Mouse (Mus musculus): Measurements from ENCODE around the gene Cd22. TPM values are rescaled to one million over a fixed set of nuclear protein-coding genes. Genes with fewer than 3 reads are reported as not detected.
"Not testable (repeated sequence)": the region's sequence is repeated elsewhere in the genome, so short reads cannot be mapped to it uniquely, and the experiment has no call there.

The Cd22 gene
- polyA plus RNA-seq, 1 experiment from 2014 or later: not detected

DNA sequence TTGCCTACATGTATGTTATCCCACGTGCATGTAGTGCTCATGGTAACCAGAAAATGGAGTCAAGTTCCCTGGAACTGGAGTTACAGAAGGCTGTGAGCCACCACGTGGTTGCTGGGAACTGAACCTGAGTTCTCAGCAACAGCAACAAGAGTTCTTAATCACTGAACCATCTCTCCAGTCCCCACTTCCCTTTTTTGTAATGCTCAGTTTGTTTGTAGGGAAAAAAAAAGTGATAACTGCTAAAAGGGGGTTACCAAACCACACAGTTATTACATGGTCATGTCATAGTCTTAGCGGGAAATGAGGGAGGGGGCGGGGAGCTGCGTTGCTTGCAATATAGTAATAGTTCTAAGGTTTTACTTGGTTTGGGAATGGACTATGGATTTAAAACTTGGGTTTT is 38.0 kb downstream of the Cd22 start:
- H3K27ac ChIP-seq: no peak overlapping the region
- H3K4me3 ChIP-seq: no peak overlapping the region
- H3K9ac ChIP-seq: no peak overlapping the region
- H3K4me1 ChIP-seq (replicated peaks): peaks cover 5% of the 10 kb centered on the region; the same call in 1 of the 2 replicates
- no peaks in the 10 kb centered on the region for H3K27me3 ChIP-seq
- no peaks in the 10 kb centered on the region for H3K9me3 ChIP-seq (replicated peaks)
- no peaks in the 10 kb centered on the region for H3K36me3 ChIP-seq
- no peak for ATAC-seq (replicated peaks; ENCODE audit: insufficient number of reproducible peaks, insufficient read depth, low FRiP score, low read depth)
- 81% methylated on average over 5 of the region's 5 CpGs for WGBS
- H3K4me2 ChIP-seq: no peak overlapping the region

GRCm38 (mm10) chr7:30841379-30841778 is 38.8 kb downstream of the Cd22 start:
- no peaks in the 10 kb centered on the region for H3K9me3 ChIP-seq (replicated peaks)
- no peak for ATAC-seq (replicated peaks; ENCODE audit: insufficient number of reproducible peaks, insufficient read depth, low FRiP score, low read depth)
- no peak overlapping the region for H3K4me2 ChIP-seq
- H3K9ac ChIP-seq: no peak overlapping the region
- no peak overlapping the region for H3K4me3 ChIP-seq
- H3K36me3 ChIP-seq: no peaks in the 10 kb centered on the region
- H3K27ac ChIP-seq: no peak overlapping the region
- peaks cover 5% of the 10 kb centered on the region; the same call in 1 of the 2 replicates for H3K4me1 ChIP-seq (replicated peaks)
- no peaks in the 10 kb centered on the region for H3K27me3 ChIP-seq
- WGBS: 67% methylated on average over 4 of the region's 4 CpGs

- ATAC-seq (replicated peaks; ENCODE audit: insufficient number of reproducible peaks, insufficient read depth, low FRiP score, low read depth): no peak
- H3K9ac ChIP-seq: no peak overlapping the region
These were observed 39.8 kb downstream of the Cd22 start for GRCm38 (mm10) chr7:30840306-30840705.

GRCm38 (mm10) chr7:30837277-30837676 is 42.9 kb downstream of the Cd22 start:
- no peak for ATAC-seq (replicated peaks; ENCODE audit: insufficient number of reproducible peaks, insufficient read depth, low FRiP score, low read depth)
- H3K27ac ChIP-seq: no peak overlapping the region
- no peaks in the 10 kb centered on the region for H3K36me3 ChIP-seq
- no peaks in the 10 kb centered on the region for H3K9me3 ChIP-seq (replicated peaks)
- H3K27me3 ChIP-seq: no peaks in the 10 kb centered on the region
- no peak overlapping the region for H3K4me2 ChIP-seq
- no peak overlapping the region for H3K4me3 ChIP-seq
- peaks cover 5% of the 10 kb centered on the region; the same call in 1 of the 2 replicates for H3K4me1 ChIP-seq (replicated peaks)
- H3K9ac ChIP-seq: no peak overlapping the region

More at GRCm38 (mm10) chr7:30840306-30840705, 39.8 kb downstream of the Cd22 start:
- Histone ChIP-seq H3K27me3 (no peaks in the 10 kb centered on the region), H3K36me3 (no peaks in the 10 kb centered on the region), H3K4me1 (replicated peaks) (peaks cover 5% of the 10 kb centered on the region; the same call in 1 of the 2 replicates), H3K9me3 (replicated peaks) (no peaks in the 10 kb centered on the region), H3K4me3 (no peak overlapping the region), H3K4me2 (no peak overlapping the region), H3K27ac (no peak overlapping the region)
- WGBS: 46% methylated on average over 3 of the region's 3 CpGs

GRCm38 (mm10) chr7:30832684-30833083 is 47.5 kb downstream of the Cd22 start:
- H3K27ac ChIP-seq; H3K4me1 ChIP-seq (replicated peaks); H3K27me3 ChIP-seq; H3K4me3 ChIP-seq; H3K9ac ChIP-seq; H3K36me3 ChIP-seq; H3K9me3 ChIP-seq (replicated peaks); ATAC-seq (replicated peaks; ENCODE audit: insufficient number of reproducible peaks, insufficient read depth, low FRiP score, low read depth): not testable (repeated sequence)
- WGBS: 19% methylated on average over 9 of the region's 11 CpGs
- 0 out of 2 replicates have a peak overlapping the region, but pooled peaks have one; percentile 16 for H3K4me2 ChIP-seq

- H3K9ac ChIP-seq: no peak overlapping the region
- ATAC-seq (replicated peaks; ENCODE audit: insufficient number of reproducible peaks, insufficient read depth, low FRiP score, low read depth): no peak
- no peak overlapping the region for H3K27ac ChIP-seq
- no peak overlapping the region for H3K4me3 ChIP-seq
- H3K4me1 ChIP-seq (replicated peaks): no peaks in the 10 kb centered on the region
- 0 out of 2 replicates have a peak overlapping the region, but pooled peaks have one; percentile 16 for H3K4me2 ChIP-seq
- WGBS: 54% methylated on average over 17 of the region's 17 CpGs
- no peaks in the 10 kb centered on the region for H3K36me3 ChIP-seq
- H3K27me3 ChIP-seq: no peaks in the 10 kb centered on the region
- H3K9me3 ChIP-seq (replicated peaks): no peaks in the 10 kb centered on the region
These were observed 47.9 kb downstream of the Cd22 start for GRCm38 (mm10) chr7:30832261-30832660.

DNA sequence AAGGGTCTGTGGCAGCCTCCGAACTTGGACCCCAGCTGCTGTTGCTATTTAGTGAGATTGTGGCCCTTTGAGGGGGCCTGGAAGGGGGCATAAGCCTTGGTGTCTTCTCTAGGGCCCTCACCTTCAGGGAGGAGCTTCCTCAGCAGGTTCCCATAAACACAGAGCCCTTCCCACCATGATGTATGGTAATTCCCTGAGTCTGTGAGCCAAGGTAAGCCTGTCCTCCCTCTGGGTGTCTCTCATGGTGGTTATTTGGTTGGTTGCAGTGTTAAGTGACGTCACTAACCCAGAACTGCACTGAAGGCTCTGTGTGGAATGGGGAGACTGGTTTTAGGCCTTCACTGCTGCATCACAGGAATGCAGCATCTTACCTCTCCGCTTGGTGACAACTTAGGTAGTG is 50.7 kb downstream of the Cd22 start:
- H3K9me3 ChIP-seq (replicated peaks): no peaks in the 10 kb centered on the region
- ATAC-seq (replicated peaks; ENCODE audit: insufficient number of reproducible peaks, insufficient read depth, low FRiP score, low read depth): no peak
- 66% methylated on average over 3 of the region's 3 CpGs for WGBS
- H3K4me2 ChIP-seq: no peak overlapping the region
- H3K9ac ChIP-seq: no peak overlapping the region
- H3K36me3 ChIP-seq: no peaks in the 10 kb centered on the region
- H3K27me3 ChIP-seq: no peaks in the 10 kb centered on the region
- H3K4me1 ChIP-seq (replicated peaks): no peaks in the 10 kb centered on the region
- no peak overlapping the region for H3K27ac ChIP-seq
- no peak overlapping the region for H3K4me3 ChIP-seq

GRCm38 (mm10) chr7:30828871-30829270 is 51.3 kb downstream of the Cd22 start:
- not testable (repeated sequence) for ATAC-seq (replicated peaks; ENCODE audit: insufficient number of reproducible peaks, insufficient read depth, low FRiP score, low read depth); H3K27me3 ChIP-seq; H3K4me2 ChIP-seq; H3K4me1 ChIP-seq (replicated peaks); H3K36me3 ChIP-seq; H3K9ac ChIP-seq; H3K4me3 ChIP-seq; H3K27ac ChIP-seq; H3K9me3 ChIP-seq (replicated peaks)

DNA sequence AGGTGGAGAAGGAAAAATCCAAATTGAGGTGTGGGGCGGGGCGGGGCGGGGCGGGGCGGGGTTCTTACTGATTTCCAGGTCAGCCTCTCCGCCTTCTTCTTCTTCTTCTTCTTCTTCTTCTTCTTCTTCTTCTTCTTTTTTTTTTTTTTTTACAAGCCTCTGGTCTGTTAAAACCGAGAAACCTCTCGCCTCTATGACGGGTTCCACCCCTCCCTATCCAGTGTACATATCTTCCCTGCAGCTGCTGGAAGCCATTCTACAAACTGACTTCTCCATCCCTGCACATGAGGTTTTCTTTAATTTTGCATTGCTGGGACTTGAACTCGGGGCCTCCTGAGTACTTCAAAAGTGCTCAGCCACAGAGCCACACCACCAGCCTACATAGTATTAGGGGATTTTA is 53.5 kb downstream of the Cd22 start:
- no peak overlapping the region for H3K4me3 ChIP-seq
- 87% methylated on average over 10 of the region's 10 CpGs for WGBS

GRCm38 (mm10) chr7:30824306-30824705 is 55.8 kb downstream of the Cd22 start:
- 92% methylated on average over 3 of the region's 3 CpGs for WGBS
- H3K4me2 ChIP-seq: no peak overlapping the region
- no peak for ATAC-seq (replicated peaks; ENCODE audit: insufficient number of reproducible peaks, insufficient read depth, low FRiP score, low read depth)
- no peaks in the 10 kb centered on the region for H3K4me1 ChIP-seq (replicated peaks)
- H3K9ac ChIP-seq: no peak overlapping the region
- H3K36me3 ChIP-seq: no peaks in the 10 kb centered on the region
- no peak overlapping the region for H3K27ac ChIP-seq
- no peaks in the 10 kb centered on the region; the same call in 1 of the 2 replicates for H3K27me3 ChIP-seq
- no peak overlapping the region for H3K4me3 ChIP-seq
- no peaks in the 10 kb centered on the region for H3K9me3 ChIP-seq (replicated peaks)

More for the DNA sequence above, 53.5 kb downstream of the Cd22 start:
- H3K4me2 ChIP-seq: no peak overlapping the region
- no peaks in the 10 kb centered on the region for H3K9me3 ChIP-seq (replicated peaks)
- H3K36me3 ChIP-seq: no peaks in the 10 kb centered on the region
- no peaks in the 10 kb centered on the region for H3K4me1 ChIP-seq (replicated peaks)
- no peak for ATAC-seq (replicated peaks; ENCODE audit: insufficient number of reproducible peaks, insufficient read depth, low FRiP score, low read depth)
- H3K9ac ChIP-seq: no peak overlapping the region
- no peaks in the 10 kb centered on the region for H3K27me3 ChIP-seq
- H3K27ac ChIP-seq: no peak overlapping the region

DNA sequence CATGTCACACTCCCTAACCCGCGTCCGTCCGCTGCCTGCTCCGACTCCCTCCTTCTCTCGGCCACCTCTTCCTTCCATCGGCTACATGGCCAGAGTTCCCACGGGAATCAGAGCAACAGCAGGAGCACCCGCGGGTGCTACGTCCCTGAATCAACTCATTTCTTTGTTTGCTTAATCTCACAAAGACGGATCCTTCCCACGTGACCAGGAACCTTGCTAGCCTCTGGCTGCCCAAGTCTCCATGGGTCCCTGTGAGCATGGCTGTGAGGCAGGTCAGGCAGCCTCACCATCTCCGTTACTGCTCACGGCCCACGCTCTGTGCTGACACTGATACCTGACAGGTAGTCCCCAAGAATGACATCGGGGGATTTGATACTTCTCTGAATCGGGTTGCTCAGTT is 56.5 kb downstream of the Cd22 start, which contains the start of gene Ffar2:
Ffar2 (minus strand) TSS at position 101 of the 400 bp plus-strand sequence.
- Histone ChIP-seq H3K9me3 (replicated peaks) (no peaks in the 10 kb centered on the region), H3K4me2 (no peak within 1 kb of the TSS), H3K4me3 (no peak within 1 kb of the TSS), H3K27ac (no peak within 1 kb of the TSS), H3K9ac (no peak within 1 kb of the TSS), H3K36me3 (no peaks in the 10 kb centered on the region), H3K4me1 (replicated peaks) (no peaks in the 10 kb centered on the region), H3K27me3 (no peaks in the 10 kb centered on the region; the same call in 1 of the 2 replicates)
- ATAC-seq (replicated peaks; ENCODE audit: insufficient number of reproducible peaks, insufficient read depth, low FRiP score, low read depth): no peak
- WGBS: 88% methylated on average over 18 of the region's 18 CpGs

DNA sequence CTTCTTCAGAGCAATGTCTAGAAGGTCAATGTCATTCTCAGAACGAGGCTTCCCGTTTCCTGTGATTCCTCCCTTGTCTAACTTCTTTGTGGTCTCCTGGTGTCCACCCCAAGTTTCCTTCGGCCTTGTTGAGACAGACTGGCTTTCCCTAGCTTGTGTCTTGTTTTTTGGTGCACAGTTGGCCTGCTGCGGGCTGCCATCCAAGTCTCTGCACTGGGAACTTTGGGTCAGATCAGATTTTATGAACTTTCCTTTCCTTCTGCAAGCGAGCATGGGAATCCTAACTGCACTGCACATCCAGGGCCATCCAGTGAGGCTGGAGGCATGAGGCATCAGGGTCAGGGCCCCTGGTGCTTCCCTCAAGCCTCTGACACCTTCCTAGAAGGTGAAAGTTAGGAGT is 58.6 kb downstream of the Cd22 start:
- Histone ChIP-seq H3K9me3 (replicated peaks) (no peaks in the 10 kb centered on the region), H3K4me2 (no peak overlapping the region), H3K27ac (no peak overlapping the region), H3K4me1 (replicated peaks) (no peaks in the 10 kb centered on the region), H3K4me3 (no peak overlapping the region), H3K9ac (no peak overlapping the region), H3K27me3 (peaks cover 4% of the 10 kb centered on the region), H3K36me3 (no peaks in the 10 kb centered on the region)
- WGBS: 58% methylated on average over 5 of the region's 5 CpGs
- no peak for ATAC-seq (replicated peaks; ENCODE audit: insufficient number of reproducible peaks, insufficient read depth, low FRiP score, low read depth)

Measured in heart, embryonic 15.5 days (tissue).